Mouse (Mus musculus) lung, postnatal 0 days (tissue): Measurements from ENCODE around the gene Rraga.

Experiments
- CTCF ChIP-seq: IDR thresholded peaks from 2 replicates; pipeline ENCODE4 v1.5.1; 2016; ENCODE audit warnings: antibody characterized with exemption, mild to moderate bottlenecking
- EP300 ChIP-seq: IDR thresholded peaks from 2 replicates; pipeline ENCODE4 v1.6.1; 2016; ENCODE audit warnings: antibody characterized with exemption, mild to moderate bottlenecking, control low read depth

DNA sequence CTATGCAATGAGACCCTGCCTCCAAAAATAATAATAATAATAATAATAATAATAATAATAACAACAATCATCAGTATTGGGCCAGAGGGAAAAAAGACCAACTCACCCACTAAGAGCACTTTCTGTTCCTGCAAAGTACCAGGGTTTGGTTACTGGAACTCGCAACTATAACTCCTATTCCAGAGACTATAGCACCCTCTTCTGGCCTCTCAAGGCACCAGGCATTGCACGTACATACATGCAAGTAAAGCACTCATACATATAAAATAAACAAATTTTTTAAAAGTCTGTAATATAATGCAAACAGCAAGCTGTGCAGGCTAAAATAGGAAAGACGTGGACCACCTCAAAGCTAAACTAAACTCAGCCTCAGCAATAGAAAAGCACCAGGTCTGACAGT, 12.8 kb downstream of the Rraga start:
- TF ChIP-seq CTCF, result peak; percentile 44
- no peak for TF ChIP-seq EP300
